Mouse (Mus musculus) embryonic facial prominence, embryonic 15.5 days (tissue): ENCODE results near the gene Pnrc1. TPM values are rescaled to one million over a fixed set of nuclear protein-coding genes. Genes with fewer than 3 reads are reported as not detected.
A peak's percentile ranks its signal among the peaks of the same experiment; 100 is the strongest.
"Not testable (repeated sequence)": the region's sequence is repeated elsewhere in the genome, so short reads cannot be mapped to it uniquely, and the experiment has no call there.

Experiments used
- ATAC-seq: fragments of 200-750 bp; cut with Nextera tagmentation; 2 replicates; pipeline ENCODE4 v1.8.0; 2017; ENCODE audit warnings: low read depth, moderate TSS enrichment; ENCODE audit not compliant: insufficient number of reproducible peaks, low FRiP score, low TSS enrichment
- H3K27ac ChIP-seq: fragments of 300-500 bp; sonication (generic); replicated peaks from 2 replicates; pipeline ENCODE4 v1.5.1; 2015; ENCODE audit warnings: mild to moderate bottlenecking, inconsistent platforms
- H3K27me3 ChIP-seq: fragments of 300-500 bp; sonication (generic); 2 replicates; pipeline ENCODE4 v1.6.1; 2015; ENCODE audit warnings: inconsistent platforms
- H3K36me3 ChIP-seq: fragments of 300-500 bp; sonication (generic); 2 replicates; pipeline ENCODE4 v1.6.1; 2015; ENCODE audit warnings: mild to moderate bottlenecking, inconsistent platforms
- H3K4me1 ChIP-seq: fragments of 300-500 bp; sonication (generic); 2 replicates; pipeline ENCODE4 v1.6.1; 2015; ENCODE audit warnings: inconsistent platforms
- H3K4me2 ChIP-seq: fragments of 300-500 bp; sonication (generic); replicated peaks from 2 replicates; pipeline ENCODE4 v1.6.1; 2015; ENCODE audit warnings: mild to moderate bottlenecking, inconsistent platforms
- H3K4me3 ChIP-seq: fragments of 300-500 bp; sonication (generic); replicated peaks from 2 replicates; pipeline ENCODE4 v1.5.1; 2015; ENCODE audit warnings: mild to moderate bottlenecking, inconsistent platforms
- H3K9ac ChIP-seq: fragments of 300-500 bp; sonication (generic); 2 replicates; pipeline ENCODE4 v1.6.1; 2015; ENCODE audit warnings: inconsistent platforms
- H3K9me3 ChIP-seq: fragments of 300-500 bp; sonication (generic); replicated peaks from 2 replicates; pipeline ENCODE4 v1.6.1; 2016; ENCODE audit warnings: inconsistent platforms
- WGBS: fragments of 180-500 bp; shearing (Covaris S2); methylation state at CpG from one replicate; pipeline ENCODE4 v1.1.7; 2015; 5-methylcytosine and 5-hydroxymethylcytosine counted together
- polyA plus RNA-seq: library from polyadenylated mRNA; unstranded; fragments of >200 nt; fragmentation: Nextera tagmentation; extraction: Ambion mirVana; gene quantifications from 2 replicates; pipeline ENCODE4 v1.2.1, GENCODE M21; 2015

The Pnrc1 gene
- polyA plus RNA-seq: 104 and 116 TPM in 2 replicates

- Histone ChIP-seq H3K9me3 (no peaks in the 10 kb centered on the region), H3K36me3 (no peaks in the 10 kb centered on the region), H3K4me3 (peak within 1 kb of the TSS; percentile 31), H3K4me1 (0 out of 2 replicates have a peak, but pooled peaks cover 8% of the 10 kb centered on the region), H3K4me2 (peak within 1 kb of the TSS; percentile 41), H3K9ac (no peak within 1 kb of the TSS), H3K27ac (no peak within 1 kb of the TSS; the same call in 1 of the 2 replicates), H3K27me3 (no peaks in the 10 kb centered on the region)
- WGBS: 29% methylated on average over 3 of the region's 3 CpGs
- peak; percentile 91 for ATAC-seq
These were observed at the start of gene Pnrc1 for GRCm38 (mm10) chr4:33290002-33290401. Gene Pnrc1, minus strand, starts transcription at chr4:33290163.

- Histone ChIP-seq H3K27me3 (no peaks in the 10 kb centered on the region), H3K27ac (no peak overlapping the region), H3K36me3 (peaks cover 33% of the 10 kb centered on the region), H3K4me1 (no peaks in the 10 kb centered on the region), H3K9me3 (no peaks in the 10 kb centered on the region), H3K4me2 (no peak overlapping the region), H3K4me3 (no peak overlapping the region), H3K9ac (no peak overlapping the region)
- no peak for ATAC-seq
- 74% methylated on average over 1 of the region's 1 CpGs for WGBS
These were observed 48.0 kb upstream of the Pnrc1 start for GRCm38 (mm10) chr4:33337999-33338398.

- WGBS: 96% methylated on average over 1 of the region's 1 CpGs
- H3K36me3 ChIP-seq: peaks cover 28% of the 10 kb centered on the region
- no peak for ATAC-seq
These were observed 43.0 kb upstream of the Pnrc1 start for GRCm38 (mm10) chr4:33332956-33333455.

GRCm38 (mm10) chr4:33331147-33331546 is 41.2 kb upstream of the Pnrc1 start:
- Histone ChIP-seq H3K4me2 (no peak overlapping the region), H3K27ac (no peak overlapping the region), H3K9me3 (no peaks in the 10 kb centered on the region), H3K4me1 (no peaks in the 10 kb centered on the region), H3K36me3 (peaks cover 27% of the 10 kb centered on the region), H3K4me3 (no peak overlapping the region), H3K27me3 (no peaks in the 10 kb centered on the region), H3K9ac (no peak overlapping the region)
- 90% methylated on average over 4 of the region's 4 CpGs for WGBS
- no peak for ATAC-seq

More at GRCm38 (mm10) chr4:33332956-33333455, 43.0 kb upstream of the Pnrc1 start:
- Histone ChIP-seq H3K4me3 (no peak overlapping the region), H3K4me2 (no peak overlapping the region), H3K9ac (no peak overlapping the region), H3K27me3 (no peaks in the 10 kb centered on the region), H3K9me3 (no peaks in the 10 kb centered on the region), H3K27ac (no peak overlapping the region), H3K4me1 (no peaks in the 10 kb centered on the region)

GRCm38 (mm10) chr4:33315840-33316239 is 25.9 kb upstream of the Pnrc1 start:
- Histone ChIP-seq H3K36me3 (no peaks in the 10 kb centered on the region), H3K4me1 (peaks cover 10% of the 10 kb centered on the region; the same call in 1 of the 2 replicates), H3K4me2 (no peak overlapping the region), H3K9me3 (no peaks in the 10 kb centered on the region), H3K9ac (no peak overlapping the region), H3K4me3 (no peak overlapping the region), H3K27ac (no peak overlapping the region), H3K27me3 (no peaks in the 10 kb centered on the region)
- 82% methylated on average over 5 of the region's 5 CpGs for WGBS
- ATAC-seq: no peak

GRCm38 (mm10) chr4:33314150-33314549 is 24.2 kb upstream of the Pnrc1 start:
- not testable (repeated sequence) for H3K4me3 ChIP-seq, H3K36me3 ChIP-seq, H3K9ac ChIP-seq, ATAC-seq, H3K9me3 ChIP-seq, H3K4me2 ChIP-seq, H3K27me3 ChIP-seq, H3K27ac ChIP-seq
- H3K4me1 ChIP-seq: peaks cover 10% of the 10 kb centered on the region; the same call in 1 of the 2 replicates
- WGBS: 96% methylated on average over 7 of the region's 8 CpGs

GRCm38 (mm10) chr4:33310840-33311437 is 21.0 kb upstream of the Pnrc1 start:
- Histone ChIP-seq H3K4me1 (peaks cover 10% of the 10 kb centered on the region; the same call in 1 of the 2 replicates), H3K9ac (peak overlapping the region; percentile 63), H3K27me3 (no peaks in the 10 kb centered on the region), H3K9me3 (no peaks in the 10 kb centered on the region), H3K36me3 (no peaks in the 10 kb centered on the region), H3K27ac (no peak overlapping the region), H3K4me2 (peak overlapping the region; percentile 67), H3K4me3 (peak overlapping the region; percentile 82)
- ATAC-seq: no peak
- WGBS: 15% methylated on average over 12 of the region's 12 CpGs

GRCm38 (mm10) chr4:33309764-33310757 is 20.1 kb upstream of the Pnrc1 start, which contains the start of gene Rngtt:
Gene Rngtt, plus strand, starts transcription at chr4:33310311.
- Histone ChIP-seq H3K4me2 (peak within 1 kb of the TSS; percentile 67), H3K9ac (peak within 1 kb of the TSS; percentile 63), H3K4me3 (peak within 1 kb of the TSS; percentile 82), H3K9me3 (no peaks in the 10 kb centered on the region), H3K27me3 (no peaks in the 10 kb centered on the region), H3K27ac (peak within 1 kb of the TSS; percentile 65), H3K4me1 (peaks cover 10% of the 10 kb centered on the region; the same call in 1 of the 2 replicates), H3K36me3 (no peaks in the 10 kb centered on the region)
- peak; percentile 96 for ATAC-seq
- 1% methylated on average over 60 of the region's 60 CpGs for whole genome bisulfite sequencing

GRCm38 (mm10) chr4:33307146-33307545 is 17.2 kb upstream of the Pnrc1 start:
- 70% methylated on average over 4 of the region's 4 CpGs for WGBS
- ATAC-seq: no peak
- no peak overlapping the region for H3K4me3 ChIP-seq

GRCm38 (mm10) chr4:33303057-33303456 is 13.1 kb upstream of the Pnrc1 start:
- Histone ChIP-seq H3K36me3 (no peaks in the 10 kb centered on the region), H3K27me3 (no peaks in the 10 kb centered on the region), H3K4me2 (no peak overlapping the region), H3K9ac (no peak overlapping the region), H3K9me3 (no peaks in the 10 kb centered on the region), H3K4me1 (no peaks in the 10 kb centered on the region), H3K4me3 (no peak overlapping the region), H3K27ac (no peak overlapping the region)
- no peak for ATAC-seq
- 78% methylated on average over 1 of the region's 1 CpGs for WGBS

More at GRCm38 (mm10) chr4:33307146-33307545, 17.2 kb upstream of the Pnrc1 start:
- H3K36me3 ChIP-seq: no peaks in the 10 kb centered on the region
- peaks cover 10% of the 10 kb centered on the region; the same call in 1 of the 2 replicates for H3K4me1 ChIP-seq
- no peak overlapping the region for H3K9ac ChIP-seq
- no peaks in the 10 kb centered on the region for H3K9me3 ChIP-seq
- no peak overlapping the region for H3K4me2 ChIP-seq
- H3K27ac ChIP-seq: no peak overlapping the region
- H3K27me3 ChIP-seq: no peaks in the 10 kb centered on the region
